1 mouse cellular context compared by ENCODE assay signal in the genomic region with DNA sequence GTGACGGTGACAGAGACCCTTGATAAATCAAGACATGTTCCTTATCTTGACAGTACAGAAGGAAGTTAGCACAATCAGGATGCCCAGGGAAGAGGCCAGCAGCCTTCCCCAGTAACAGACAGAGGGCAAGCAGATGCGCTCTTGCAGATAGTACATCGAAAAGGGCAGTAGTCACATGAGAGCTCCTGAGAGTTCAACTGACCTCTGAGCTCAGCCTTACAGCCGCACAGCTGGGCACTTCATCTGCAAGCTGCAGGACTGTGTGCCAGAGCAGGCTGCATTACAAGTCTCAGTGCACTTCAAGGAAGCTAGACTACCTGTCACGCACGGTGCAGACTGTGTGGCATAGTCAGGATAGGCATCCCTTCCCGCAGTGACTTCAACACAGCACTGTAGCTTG.
TF ChIP-seq lines count a peak whose summit lies in the region.

No protein-coding gene starts in this region.

TF ChIP-seq in MEL, 35 proteins besides CTCF, POLR2A, EP300 and RAD21 (continued from another document):
- TF ChIP-seq MAX (IDR thresholded peaks at IDR 0.05; ENCODE audit: low read length) (peak; percentile 56), ZC3H11A (IDR thresholded peaks at IDR 0.05; ENCODE audit: low read depth, low read length) (no peak), ZNF384 (IDR thresholded peaks at IDR 0.05; ENCODE audit: low read depth, low read length) (no peak), MYB (IDR thresholded peaks at IDR 0.05; ENCODE audit: low read depth, low read length) (peak; percentile 97), CHD1 (IDR thresholded peaks at IDR 0.05; ENCODE audit: low read depth, low read length) (0 out of 2 replicates have a peak, but pooled peaks have one; percentile 4), MYC (IDR thresholded peaks at IDR 0.05; ENCODE audit: low read depth, low read length) (peak; percentile 32; the same call in 1 of the 2 replicates)
TF ChIP-seq in MEL: peak in this region for 21.
